Mouse (Mus musculus): ENCODE measurements around the gene Lamb2. TPM values are rescaled to one million over a fixed set of nuclear protein-coding genes. Genes with fewer than 3 reads are reported as not detected.

Lamb2 gene
- polyA plus RNA-seq (2017; shearing (Covaris generic)) = not detected

DNA sequence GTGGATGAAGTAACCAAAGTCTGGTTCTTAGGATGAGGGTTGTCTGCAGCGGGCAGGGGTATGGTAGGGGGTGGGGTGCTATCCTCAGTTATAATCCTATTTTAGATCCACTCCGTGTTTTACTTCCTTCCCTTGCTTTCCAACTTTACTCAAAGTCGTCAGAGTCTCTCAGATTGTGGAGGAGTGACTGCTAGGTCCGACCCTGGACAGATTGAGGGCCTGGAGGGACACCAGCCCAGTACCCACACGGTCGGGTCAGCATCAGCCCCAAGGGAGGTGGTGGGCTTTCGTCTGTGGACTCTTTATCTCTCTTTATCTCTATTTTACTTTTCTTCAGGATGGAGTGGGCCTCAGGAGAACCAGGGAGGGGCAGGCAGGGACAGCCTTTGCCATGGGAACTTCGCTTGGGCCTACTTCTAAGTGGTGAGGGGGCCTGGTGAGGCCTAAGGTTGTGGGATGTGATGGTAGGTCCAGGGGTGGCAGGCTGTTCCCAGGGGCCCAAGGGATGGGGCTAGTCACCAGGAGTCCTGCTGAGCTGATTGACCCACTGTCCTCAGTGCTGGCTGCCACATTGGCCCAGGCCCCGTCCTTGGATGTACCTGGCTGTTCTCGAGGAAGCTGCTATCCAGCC is at the start of gene Lamb2:
Gene Lamb2 (plus strand): TSS at position 16 of the 631 bp plus-strand sequence.

GRCm38 (mm10) chr9:108436182-108436581 is 43.4 kb upstream of the Lamb2 start, which contains the start of gene BC048562:
Gene BC048562 (plus strand): TSS chr9:108436482.

DNA sequence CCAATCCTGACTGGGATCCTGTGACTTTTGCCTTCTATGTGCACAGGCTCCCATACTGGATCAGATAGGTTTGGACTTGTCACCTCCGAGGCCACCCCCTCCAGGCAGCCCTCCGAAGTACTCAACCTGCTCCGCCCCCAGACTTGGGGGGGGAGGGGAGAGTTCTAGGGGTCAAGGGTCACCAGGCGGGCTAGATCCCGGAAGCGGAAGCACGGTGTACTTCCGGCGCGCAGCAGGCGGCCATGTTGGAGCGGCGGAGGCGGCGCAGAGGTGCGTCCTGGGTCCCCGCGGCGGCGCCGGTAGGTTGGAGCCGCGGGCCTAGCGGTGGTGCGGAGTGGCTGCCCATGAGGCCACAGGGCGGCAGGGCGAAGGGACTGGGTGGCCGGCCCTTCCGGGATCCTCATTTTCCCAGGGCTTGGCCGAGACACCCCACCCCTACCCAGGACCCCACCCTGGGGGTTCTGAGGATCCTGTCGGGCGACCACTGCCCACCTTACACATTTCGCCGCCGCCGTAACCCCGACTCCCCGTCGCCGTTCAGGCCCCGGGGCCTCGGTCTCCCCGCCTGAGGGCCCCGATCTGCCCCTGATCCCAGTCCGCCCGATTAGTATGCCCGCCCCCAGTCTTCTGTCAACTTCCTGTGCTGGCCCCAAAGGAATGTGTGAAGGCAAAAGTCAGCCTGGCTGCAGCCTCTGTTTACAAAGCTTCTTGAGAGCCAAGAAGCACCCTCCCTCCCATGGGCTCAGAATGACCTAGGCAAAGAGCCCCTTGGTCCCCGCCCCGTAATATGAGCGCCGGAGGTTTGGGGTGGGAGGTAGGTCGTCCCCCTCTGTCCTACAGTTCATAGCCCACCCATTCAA is 19.0 kb upstream of the Lamb2 start, which contains the start of gene Ccdc71:
Gene Ccdc71 (plus strand): TSS at position 209 of the 860 bp plus-strand sequence.

GRCm38 (mm10) chr9:108461181-108461631 is 18.3 kb upstream of the Lamb2 start, which contains the start of gene Klhdc8b:
Gene Klhdc8b (minus strand): TSS chr9:108461581.

DNA sequence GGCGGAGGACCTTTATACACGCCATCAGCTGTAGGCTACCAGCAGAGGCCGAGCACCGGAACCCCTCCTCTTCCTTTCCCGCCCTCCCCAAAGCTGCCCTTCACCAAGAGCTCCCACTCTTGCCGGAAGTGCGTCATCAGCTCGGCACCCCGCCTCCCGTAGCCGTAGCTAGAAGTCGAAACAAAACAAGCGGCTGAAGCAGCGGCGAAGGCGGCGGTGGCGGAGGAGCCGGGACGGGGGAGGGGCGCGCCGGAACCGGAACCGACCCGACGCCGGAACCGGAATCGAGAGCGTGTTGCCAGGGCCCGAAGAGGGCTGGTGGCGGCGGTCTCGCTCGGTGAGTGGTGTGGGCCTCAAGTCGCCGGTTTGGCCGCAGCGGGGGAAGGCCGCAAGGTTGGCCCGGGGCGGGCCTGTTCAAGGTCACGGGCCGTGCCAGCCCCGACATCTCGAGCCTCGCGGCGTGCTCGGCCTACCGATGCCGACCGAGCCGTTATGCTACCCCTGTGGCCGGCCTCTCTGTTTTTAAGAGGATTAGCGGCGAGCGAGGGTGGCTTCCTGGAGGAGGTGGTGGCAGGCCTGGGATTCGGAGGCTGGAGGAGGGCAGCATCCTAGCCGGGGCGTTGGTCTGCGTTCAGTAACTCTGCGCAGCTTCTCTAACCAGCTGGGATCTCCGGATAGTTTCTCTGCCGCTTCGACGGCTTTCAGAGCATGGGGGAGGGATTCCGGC is 11.2 kb downstream of the Lamb2 start, which contains the start of gene Usp19:
Gene Usp19 (plus strand): TSS at position 44 of the 727 bp plus-strand sequence.

DNA sequence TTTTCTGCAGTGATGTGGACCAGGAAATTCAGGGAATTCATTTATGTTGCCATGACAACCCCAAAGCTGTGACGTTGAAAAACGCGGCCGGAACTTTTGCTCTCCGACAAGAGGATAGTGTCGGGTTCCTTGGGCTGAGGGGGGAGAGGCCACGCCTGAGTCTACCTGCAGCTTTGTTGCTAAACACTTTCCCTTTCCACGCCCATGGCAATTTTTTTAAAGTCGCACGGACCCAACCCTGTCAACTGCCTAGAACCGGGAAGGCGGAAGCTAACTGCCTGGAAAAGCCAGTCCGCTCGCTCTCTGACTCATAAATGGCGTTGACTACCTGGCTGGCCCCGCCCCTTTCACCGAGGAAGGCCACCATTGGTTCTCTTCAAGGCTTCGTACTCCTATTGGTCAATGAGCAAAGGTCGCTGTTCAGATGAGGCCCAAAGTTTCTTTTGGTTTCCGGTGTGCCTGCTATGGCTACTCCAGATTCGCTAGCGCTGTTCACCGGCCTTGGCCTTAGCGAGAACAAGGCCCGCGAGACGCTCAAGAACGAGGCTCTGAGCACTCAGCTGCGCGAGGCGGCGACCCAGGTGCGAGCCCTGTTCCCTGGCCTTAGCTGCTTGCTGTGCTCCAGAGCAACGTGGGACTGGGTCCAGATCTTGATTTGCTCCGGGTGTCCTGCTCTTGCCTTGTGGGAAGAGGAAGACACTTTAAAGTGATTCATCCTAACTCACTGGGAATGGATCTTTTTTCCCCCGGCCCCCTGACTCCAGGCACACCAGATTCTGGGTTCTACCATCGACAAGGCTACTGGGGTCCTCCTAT is 28.3 kb downstream of the Lamb2 start, which contains the start of gene Qars:
Gene Qars (plus strand): TSS at position 88 of the 816 bp plus-strand sequence.

DNA sequence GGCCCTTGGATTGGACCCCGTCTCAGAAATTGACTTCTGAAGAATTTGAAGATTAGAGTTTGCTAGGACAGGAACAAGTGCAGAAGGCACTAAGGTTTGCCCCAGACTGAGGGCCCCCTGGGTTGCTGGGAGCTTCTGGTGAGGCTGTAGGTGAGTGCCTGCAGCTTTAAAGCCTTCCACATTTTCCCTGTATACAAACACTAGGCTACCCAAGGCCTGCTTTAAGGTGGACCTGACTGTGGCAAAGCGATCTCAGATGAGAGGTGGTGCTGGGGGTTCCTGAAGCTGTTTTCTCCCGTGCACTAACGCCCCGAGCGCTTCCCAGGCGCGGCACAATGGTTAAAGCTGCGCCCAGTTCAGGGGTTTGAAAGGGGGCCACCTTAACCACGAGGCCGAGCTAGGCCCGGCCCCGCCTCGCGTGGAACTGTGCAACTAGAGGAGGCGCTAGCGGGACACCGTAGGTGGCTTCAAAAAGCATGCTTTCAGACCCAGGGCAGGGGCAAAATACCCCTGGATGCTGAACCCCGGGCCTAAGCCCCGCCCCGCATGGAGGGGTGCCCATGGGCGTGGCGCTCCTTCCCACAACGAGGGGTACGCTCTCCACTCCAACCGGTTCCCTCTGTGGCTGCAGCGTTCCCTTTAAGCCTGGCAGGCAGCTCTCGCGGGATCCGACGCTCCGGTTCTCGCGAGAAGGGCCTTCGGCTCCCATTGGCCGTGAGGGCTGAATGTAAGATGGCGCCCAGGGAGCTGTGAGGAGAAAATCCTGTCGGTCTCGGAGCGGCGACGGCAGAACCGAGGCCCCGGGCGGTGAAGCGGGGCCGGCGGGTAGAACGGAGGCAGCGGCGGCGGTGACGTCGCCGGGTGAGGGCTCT is 37.1 kb downstream of the Lamb2 start, which contains the start of gene Qrich1:
Gene Qrich1 (plus strand): TSS at position 427 of the 872 bp plus-strand sequence.

Other genes with a start within 250 kb of the Lamb2 start
- gene Dag1, start 215.8 kb upstream of the Lamb2 start, polyA plus RNA-seq (2017; shearing (Covaris generic)) = 11.0 TPM
- 1.7 TPM for gene Nicn1, start 189.3 kb upstream of the Lamb2 start, polyA plus RNA-seq (2017; shearing (Covaris generic))
- 0.17 TPM for gene Amt, start 182.9 kb upstream of the Lamb2 start, polyA plus RNA-seq (2017; shearing (Covaris generic))
- 424 TPM for gene Rhoa, start 173.6 kb upstream of the Lamb2 start, polyA plus RNA-seq (2017; shearing (Covaris generic))
- gene Tcta, start 173.6 kb upstream of the Lamb2 start, polyA plus RNA-seq (2017; shearing (Covaris generic)) = 5.3 TPM
- 260 TPM for gene Gpx1, start 140.8 kb upstream of the Lamb2 start, polyA plus RNA-seq (2017; shearing (Covaris generic))
- gene Usp4, start 131.9 kb upstream of the Lamb2 start, polyA plus RNA-seq (2017; shearing (Covaris generic)) = 94.4 TPM
- 0.74 TPM for gene 1700102P08Rik, start 86.9 kb upstream of the Lamb2 start, polyA plus RNA-seq (2017; shearing (Covaris generic))
- not detected for gene Ccdc36, start 51.3 kb upstream of the Lamb2 start, polyA plus RNA-seq (2017; shearing (Covaris generic))
- gene BC048562, start 43.3 kb upstream of the Lamb2 start, polyA plus RNA-seq (2017; shearing (Covaris generic)) = not detected
- gene Ccdc71, start 19.2 kb upstream of the Lamb2 start, polyA plus RNA-seq (2017; shearing (Covaris generic)) = 27.6 TPM
- gene Klhdc8b, start 18.2 kb upstream of the Lamb2 start, polyA plus RNA-seq (2017; shearing (Covaris generic)) = 7.3 TPM
- 158 TPM for gene Usp19, start 10.9 kb downstream of the Lamb2 start, polyA plus RNA-seq (2017; shearing (Covaris generic))
- gene Qars, start 28.0 kb downstream of the Lamb2 start, polyA plus RNA-seq (2017; shearing (Covaris generic)) = 74.5 TPM
- gene Qrich1, start 37.1 kb downstream of the Lamb2 start, polyA plus RNA-seq (2017; shearing (Covaris generic)) = 172 TPM
- 178 TPM for gene Impdh2, start 80.5 kb downstream of the Lamb2 start, polyA plus RNA-seq (2017; shearing (Covaris generic))
- 37.5 TPM for gene Ndufaf3, start 87.7 kb downstream of the Lamb2 start, polyA plus RNA-seq (2017; shearing (Covaris generic))
- gene Dalrd3, start 90.2 kb downstream of the Lamb2 start, polyA plus RNA-seq (2017; shearing (Covaris generic)) = 72.4 TPM
- 28.6 TPM for gene Wdr6, start 99.0 kb downstream of the Lamb2 start, polyA plus RNA-seq (2017; shearing (Covaris generic))
- gene P4htm, start 117.9 kb downstream of the Lamb2 start, polyA plus RNA-seq (2017; shearing (Covaris generic)) = 11.5 TPM
- 179 TPM for gene Arih2, start 169.7 kb downstream of the Lamb2 start, polyA plus RNA-seq (2017; shearing (Covaris generic))
- gene Slc25a20, start 182.4 kb downstream of the Lamb2 start, polyA plus RNA-seq (2017; shearing (Covaris generic)) = 20.0 TPM
- gene Prkar2a, start 209.6 kb downstream of the Lamb2 start, polyA plus RNA-seq (2017; shearing (Covaris generic)) = 29.3 TPM